Mouse (Mus musculus) CH12.LX (cell line): ENCODE measurements around the gene Treh. TPM values are rescaled to one million over a fixed set of nuclear protein-coding genes. Genes with fewer than 3 reads are reported as not detected.

Experiments
- DNase-seq: peaks from one replicate; pipeline ENCODE4 v3.0.0-alpha.2; 2013; ENCODE audit errors: extremely low read depth
- H3K27ac ChIP-seq: 2 replicates; pipeline ENCODE4 v1.5.1; 2012; ENCODE audit warnings: low read depth, mild to moderate bottlenecking, control low read depth, moderate library complexity; ENCODE audit not compliant: insufficient read depth
- H3K27me3 ChIP-seq: replicated peaks from 2 replicates; pipeline ENCODE3; 2012; ENCODE audit warnings: inconsistent platforms
- H3K36me3 ChIP-seq, 2 experiments: replicated peaks in 1 of 2; 2 replicates each; pipeline versions ENCODE3 to v1.6.1; 2012; ENCODE audit warnings: inconsistent platforms in 1 of 2, low read length in 1 of 2, mild to moderate bottlenecking in 1 of 2, mixed read lengths in 1 of 2, moderate library complexity in 1 of 2; ENCODE audit not compliant: control insufficient read depth in 1 of 2, insufficient read depth in 1 of 2
- H3K4me1 ChIP-seq, 2 experiments: 2 replicates each; pipeline ENCODE4 v1.6.1; 2012; ENCODE audit warnings: inconsistent platforms in 1 of 2, moderate library complexity in 1 of 2; ENCODE audit not compliant: insufficient read depth in 2 of 2, control insufficient read depth in 1 of 2
- H3K4me2 ChIP-seq: 2 replicates; pipeline ENCODE4 v1.6.1; 2012; ENCODE audit warnings: low read depth, mild to moderate bottlenecking, control low read depth; ENCODE audit not compliant: poor library complexity, insufficient read depth, severe bottlenecking
- H3K4me3 ChIP-seq, 3 experiments: fragments of 150-350 bp in 1 of 3; sonication (generic) in 1 of 3; replicated peaks in 1 of 3; 2 replicates each; pipeline versions ENCODE3 to v1.5.1; 2011 to 2012; ENCODE audit warnings: low read depth in 2 of 3, low read length in 2 of 3, mild to moderate bottlenecking in 2 of 3, moderate library complexity in 2 of 3, control low read depth in 1 of 3, improper control_type of control experiment in 1 of 3, inconsistent platforms in 1 of 3, mixed read lengths in 1 of 3; ENCODE audit not compliant: poor library complexity in 1 of 3
- H3K79me2 ChIP-seq: replicated peaks from 2 replicates; pipeline ENCODE4 v1.6.1; 2012; ENCODE audit warnings: mild to moderate bottlenecking, moderate library complexity; ENCODE audit not compliant: control insufficient read depth, poor library complexity, insufficient read depth, severe bottlenecking; ENCODE audit errors: extremely low read depth
- H3K9ac ChIP-seq: 2 replicates; pipeline ENCODE4 v1.6.1; 2012; ENCODE audit warnings: low read depth, mild to moderate bottlenecking, control low read depth, moderate library complexity; ENCODE audit not compliant: insufficient read depth
- H3K9me3 ChIP-seq: replicated peaks from 2 replicates; pipeline ENCODE3; 2012; ENCODE audit warnings: low read length, inconsistent platforms, mixed read lengths
- BHLHE40 ChIP-seq: IDR thresholded peaks from 2 replicates; pipeline ENCODE4 v1.6.1; 2011; ENCODE audit warnings: mild to moderate bottlenecking, low read depth, low read length, improper control_type of control experiment
- CTCF ChIP-seq, 2 experiments: IDR thresholded peaks in 1 of 2; conservative IDR thresholded peaks in 1 of 2; 2 replicates each; pipeline ENCODE4 v1.5.1; 2011 to 2012; ENCODE audit warnings: low read depth in 2 of 2, low read length in 2 of 2, improper control_type of control experiment in 1 of 2, inconsistent platforms in 1 of 2, mild to moderate bottlenecking in 1 of 2, moderate library complexity in 1 of 2
- ELF1 ChIP-seq: IDR thresholded peaks from 2 replicates; pipeline ENCODE4 v1.6.1; 2014; ENCODE audit warnings: low read depth, mild to moderate bottlenecking, inconsistent platforms, low read length, improper control_type of control experiment
- GABPA ChIP-seq: IDR thresholded peaks from 2 replicates; pipeline ENCODE4 v1.6.1; 2012; ENCODE audit warnings: low read depth, low read length, improper control_type of control experiment, inconsistent platforms; ENCODE audit not compliant: insufficient replicate concordance
- IRF4 ChIP-seq: IDR thresholded peaks from 2 replicates; pipeline ENCODE4 v1.6.1; 2014; ENCODE audit warnings: low read depth, mild to moderate bottlenecking, inconsistent platforms, low read length, improper control_type of control experiment
- JUND ChIP-seq: conservative IDR thresholded peaks from 2 replicates; pipeline ENCODE4 v1.6.1; 2011; ENCODE audit warnings: low read depth, low read length, improper control_type of control experiment
- KAT2A ChIP-seq: IDR thresholded peaks from 2 replicates; pipeline ENCODE4 v1.6.1; 2012; ENCODE audit warnings: low read length, improper control_type of control experiment, inconsistent platforms; ENCODE audit not compliant: insufficient replicate concordance
- MAZ ChIP-seq: IDR thresholded peaks from 2 replicates; pipeline ENCODE4 v1.6.1; 2012; ENCODE audit warnings: low read depth, mild to moderate bottlenecking, inconsistent platforms, low read length, improper control_type of control experiment, moderate library complexity
- MYC ChIP-seq: IDR thresholded peaks from 2 replicates; pipeline ENCODE4 v1.6.1; 2011; ENCODE audit warnings: low read depth, mild to moderate bottlenecking, improper control_type of control experiment, low read length
- POLR2A ChIP-seq: IDR thresholded peaks from 2 replicates; pipeline ENCODE4 v1.6.1; 2011; ENCODE audit warnings: low read depth, mild to moderate bottlenecking, improper control_type of control experiment, low read length
- POLR2AphosphoS2 ChIP-seq: IDR thresholded peaks from 2 replicates; pipeline ENCODE4 v1.6.1; 2011; ENCODE audit warnings: low read depth, low read length, improper control_type of control experiment
- RAD21 ChIP-seq: IDR thresholded peaks from 2 replicates; pipeline ENCODE4 v1.6.1; 2011; ENCODE audit warnings: low read depth, mild to moderate bottlenecking, low read length, improper control_type of control experiment, moderate library complexity
- RCOR1 ChIP-seq: conservative IDR thresholded peaks from 2 replicates; pipeline ENCODE4 v1.6.1; 2012; ENCODE audit warnings: low read depth, mild to moderate bottlenecking, inconsistent platforms, low read length, improper control_type of control experiment
- TCF12 ChIP-seq: IDR thresholded peaks from 2 replicates; pipeline ENCODE4 v1.6.1; 2014; ENCODE audit warnings: low read depth, mild to moderate bottlenecking, inconsistent platforms, low read length, improper control_type of control experiment
- UBTF ChIP-seq: IDR thresholded peaks from 2 replicates; pipeline ENCODE4 v1.6.1; 2012; ENCODE audit warnings: low read depth, mild to moderate bottlenecking, inconsistent platforms, low read length, improper control_type of control experiment, moderate library complexity
- USF1 ChIP-seq: IDR thresholded peaks from 2 replicates; pipeline ENCODE4 v1.6.1; 2014; ENCODE audit warnings: low read depth, mild to moderate bottlenecking, inconsistent platforms, low read length, improper control_type of control experiment
- ZC3H11A ChIP-seq: IDR thresholded peaks from 2 replicates; pipeline ENCODE4 v1.6.1; 2012; ENCODE audit warnings: low read depth, mild to moderate bottlenecking, inconsistent platforms, low read length, improper control_type of control experiment
- ZKSCAN1 ChIP-seq: IDR thresholded peaks from 2 replicates; pipeline ENCODE4 v1.6.1; 2012; ENCODE audit warnings: low read depth, inconsistent platforms, low read length, improper control_type of control experiment, borderline replicate concordance
- ZNF384 ChIP-seq: IDR thresholded peaks from 2 replicates; pipeline ENCODE4 v1.6.1; 2012; ENCODE audit warnings: low read depth, low read length, improper control_type of control experiment, inconsistent platforms
- dilution Hi-C: fragments of 300-500 bp; cut with MboI; formaldehyde crosslinking; loops from 2 replicates; pipeline ENCODE4 v1.14.3; 2020; ENCODE audit warnings: low sequenced_read_pairs; ENCODE audit not compliant: extremely low pct_unique_long_range_greater_than_20kb, extremely low pct_ligation_motif_present
- in situ Hi-C: fragments of 300-500 bp; cut with MboI; formaldehyde crosslinking; loops from 3 replicates; pipeline ENCODE4 v1.14.3; 2019; ENCODE audit warnings: low sequenced_read_pairs, low pct_ligation_motif_present, low pct_unique_long_range_greater_than_20kb, mixed read lengths
- polyA plus RNA-seq: library from polyadenylated mRNA; unstranded; fragments of >175 nt; gene quantifications from 2 replicates; pipeline ENCODE4 v1.2.1, GENCODE M21; 2012; ENCODE audit warnings: low read depth; ENCODE audit not compliant: insufficient read length
- total RNA-seq, 2 experiments: library from RNA; depleted of rRNA; stranded (reverse); fragments of 300-350 nt in 1 of 2; fragments of >200 nt in 1 of 2; gene quantifications; 2 replicates each; pipeline ENCODE4 v1.2.3; 2012 to 2014

The Treh gene
- total and polyA plus RNA-seq, 3 experiments = not detected

DNA sequence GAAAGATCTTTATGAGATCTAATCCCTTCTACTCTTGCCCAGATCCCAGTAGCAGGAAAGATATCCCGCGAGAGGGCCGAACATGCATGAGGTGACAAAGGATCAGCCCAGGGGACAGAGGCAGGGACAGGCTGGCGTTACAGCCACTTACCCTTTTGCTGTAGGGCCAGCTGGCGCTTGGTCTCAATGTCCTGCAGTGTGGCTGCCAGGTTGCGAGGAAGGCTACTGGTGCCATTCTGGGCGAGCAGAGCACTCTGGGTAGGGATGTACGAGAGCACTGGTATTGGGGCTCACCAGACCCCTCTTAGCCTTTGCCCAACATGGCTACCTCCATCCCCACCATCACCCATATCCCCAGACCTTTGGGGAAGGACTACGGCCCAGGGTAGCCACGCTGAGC is 26.2 kb downstream of the Treh start:
- in situ Hi-C loops = no loop called here
- no peak overlapping the region for H3K4me3 ChIP-seq
- no peak overlapping the region for H3K27ac ChIP-seq
- H3K4me1 ChIP-seq = peaks cover 10 to 35% of the 10 kb centered on the region in 2 experiments
- TF ChIP-seq CTCF (conservative IDR thresholded peaks at IDR 0.05 in 1 of 2, IDR thresholded peaks at IDR 0.05 in 1 of 2; ENCODE audit: low read depth in 2 of 2, low read length in 2 of 2) (no peak), POLR2AphosphoS2 (no peak), BHLHE40 (no peak), ZKSCAN1 (no peak), GABPA (no peak), TCF12 (no peak), UBTF (no peak), JUND (no peak), RCOR1 (no peak), USF1 (no peak), RAD21 (no peak)
- dilution Hi-C loops = no loop called here
- no peaks in the 10 kb centered on the region for H3K79me2 ChIP-seq
- H3K4me2 ChIP-seq = no peak overlapping the region
- H3K9me3 ChIP-seq = no peaks in the 10 kb centered on the region
- no peaks in the 10 kb centered on the region for H3K27me3 ChIP-seq
- DNase-seq = no peak
- H3K36me3 ChIP-seq = peaks cover 8 to 91% of the 10 kb centered on the region in 2 experiments
- H3K9ac ChIP-seq = no peak overlapping the region

DNA sequence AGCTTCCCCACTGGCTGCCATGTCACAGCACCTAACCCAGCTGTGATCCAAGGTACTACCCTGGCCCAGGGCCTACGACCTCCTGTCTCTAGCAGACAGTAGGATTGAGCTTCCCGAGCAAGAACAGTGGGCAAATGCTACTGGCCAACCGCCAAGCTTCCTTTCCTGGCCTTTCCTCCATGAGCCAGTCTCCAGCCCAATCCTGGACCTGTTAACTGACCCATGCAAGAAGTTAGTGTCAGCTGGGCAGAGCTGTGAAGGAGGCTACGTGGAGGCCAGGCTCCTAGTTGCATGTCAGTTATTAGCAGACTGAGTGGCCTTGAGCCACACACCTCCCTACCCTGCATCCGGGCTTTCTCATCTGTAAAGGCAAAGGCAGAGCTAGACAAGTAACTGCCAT is 26.7 kb downstream of the Treh start:
- in situ Hi-C loops (no loop called here), dilution Hi-C loops (no loop called here)
- peaks cover 10 to 33% of the 10 kb centered on the region in 2 experiments for H3K4me1 ChIP-seq
- no peak overlapping the region for H3K27ac ChIP-seq
- no peaks in the 10 kb centered on the region for H3K27me3 ChIP-seq
- DNase-seq = no peak
- H3K4me3 ChIP-seq = no peak overlapping the region
- TF ChIP-seq USF1 (no peak), KAT2A (no peak), ZC3H11A (no peak), GABPA (no peak), ZNF384 (no peak), MAZ (no peak), ELF1 (no peak), MYC (no peak), TCF12 (no peak), ZKSCAN1 (no peak), POLR2A (no peak), IRF4 (no peak)
- peaks cover 8 to 91% of the 10 kb centered on the region in 2 experiments for H3K36me3 ChIP-seq
- no peaks in the 10 kb centered on the region for H3K9me3 ChIP-seq
- H3K9ac ChIP-seq = no peak overlapping the region
- H3K79me2 ChIP-seq = no peaks in the 10 kb centered on the region
- no peak overlapping the region for H3K4me2 ChIP-seq
